Mouse (Mus musculus) lung, embryonic 15.5 days (tissue): Measurements from ENCODE around the gene Gins3. TPM values are rescaled to one million over a fixed set of nuclear protein-coding genes. Genes with fewer than 3 reads are reported as not detected.

Source experiments
- ATAC-seq: fragments of 200-750 bp; cut with Nextera tagmentation; 2 replicates; pipeline ENCODE4 v1.8.0; 2017; ENCODE audit warnings: moderate number of reproducible peaks, borderline replicate concordance; ENCODE audit not compliant: low FRiP score, low TSS enrichment; ENCODE audit errors: extremely low read depth
- H3K27ac ChIP-seq: fragments of 300-500 bp; sonication (generic); 2 replicates; pipeline ENCODE4 v1.5.1; 2015; ENCODE audit warnings: moderate library complexity, mild to moderate bottlenecking, inconsistent platforms
- H3K27me3 ChIP-seq: fragments of 300-500 bp; sonication (generic); 2 replicates; pipeline ENCODE4 v1.6.1; 2015; ENCODE audit warnings: inconsistent platforms
- H3K36me3 ChIP-seq: fragments of 300-500 bp; sonication (generic); 2 replicates; pipeline ENCODE4 v1.6.1; 2015; ENCODE audit warnings: inconsistent platforms
- H3K4me1 ChIP-seq: fragments of 300-500 bp; sonication (generic); 2 replicates; pipeline ENCODE4 v1.6.1; 2015; ENCODE audit warnings: inconsistent platforms
- H3K4me2 ChIP-seq: fragments of 300-500 bp; sonication (generic); 2 replicates; pipeline ENCODE4 v1.6.1; 2015; ENCODE audit warnings: inconsistent platforms, mild to moderate bottlenecking, moderate library complexity
- H3K4me3 ChIP-seq: fragments of 300-500 bp; sonication (generic); 2 replicates; pipeline ENCODE4 v1.5.1; 2015; ENCODE audit warnings: mild to moderate bottlenecking, inconsistent platforms
- H3K9ac ChIP-seq: fragments of 300-500 bp; sonication (generic); 2 replicates; pipeline ENCODE4 v1.6.1; 2015; ENCODE audit warnings: inconsistent platforms
- H3K9me3 ChIP-seq: fragments of 300-500 bp; sonication (generic); 2 replicates; pipeline ENCODE4 v1.6.1; 2016; ENCODE audit warnings: inconsistent platforms
- WGBS: fragments of 180-500 bp; shearing (Covaris S2); methylation state at CpG from one replicate; pipeline ENCODE4 v1.1.7; 2015; 5-methylcytosine and 5-hydroxymethylcytosine counted together
- polyA plus RNA-seq: library from polyadenylated mRNA; unstranded; fragments of >200 nt; fragmentation: Nextera tagmentation; extraction: Ambion mirVana; gene quantifications from 2 replicates; pipeline ENCODE4 v1.2.1, GENCODE M21; 2015

Gene Gins3
- 23.6 and 25.3 TPM in 2 replicates for polyA plus RNA-seq

GRCm38 (mm10) chr8:95633262-95634062, at the start of gene Gins3:
TSS of gene Gins3 (plus strand) at chr8:95633453.
- Histone ChIP-seq H3K36me3 (peaks cover 1% of the 10 kb centered on the region; the same call in 1 of the 2 replicates), H3K27me3 (no peaks in the 10 kb centered on the region), H3K4me2 (peak within 1 kb of the TSS; percentile 70), H3K27ac (peak within 1 kb of the TSS; percentile 57), H3K9me3 (no peaks in the 10 kb centered on the region), H3K4me3 (peak within 1 kb of the TSS; percentile 85), H3K9ac (peak within 1 kb of the TSS; percentile 77), H3K4me1 (peaks cover 9% of the 10 kb centered on the region)
- peak; percentile 90 for ATAC-seq
- WGBS, result 2% methylated on average over 52 of the region's 52 CpGs

GRCm38 (mm10) chr8:95587339-95587738, 45.9 kb upstream of the Gins3 start:
- Histone ChIP-seq H3K27ac (no peak overlapping the region), H3K36me3 (no peaks in the 10 kb centered on the region), H3K4me1 (no peaks in the 10 kb centered on the region), H3K27me3 (no peaks in the 10 kb centered on the region), H3K9ac (no peak overlapping the region), H3K4me3 (no peak overlapping the region), H3K4me2 (no peak overlapping the region), H3K9me3 (no peaks in the 10 kb centered on the region)
- 82% methylated on average over 1 of the region's 1 CpGs for WGBS
- ATAC-seq, result no peak

- H3K4me3 ChIP-seq, result no peak overlapping the region
- no peak overlapping the region for H3K27ac ChIP-seq
- 59% methylated on average over 10 of the region's 10 CpGs for WGBS
- no peaks in the 10 kb centered on the region for H3K27me3 ChIP-seq
- no peaks in the 10 kb centered on the region for H3K36me3 ChIP-seq
- no peaks in the 10 kb centered on the region for H3K9me3 ChIP-seq
- ATAC-seq, result no peak; the same call in 1 of the 2 replicates
- no peaks in the 10 kb centered on the region for H3K4me1 ChIP-seq
- no peak overlapping the region for H3K4me2 ChIP-seq
- H3K9ac ChIP-seq, result no peak overlapping the region
Observed at GRCm38 (mm10) chr8:95589282-95589681, 44.0 kb upstream of the Gins3 start.

GRCm38 (mm10) chr8:95590539-95590938, 42.7 kb upstream of the Gins3 start:
- no peaks in the 10 kb centered on the region for H3K9me3 ChIP-seq
- no peak overlapping the region for H3K27ac ChIP-seq
- no peak overlapping the region for H3K4me3 ChIP-seq
- ATAC-seq, result no peak
- H3K27me3 ChIP-seq, result no peaks in the 10 kb centered on the region
- no peaks in the 10 kb centered on the region for H3K36me3 ChIP-seq
- no peak overlapping the region for H3K4me2 ChIP-seq
- no peaks in the 10 kb centered on the region for H3K4me1 ChIP-seq
- H3K9ac ChIP-seq, result no peak overlapping the region
- WGBS, result 72% methylated on average over 4 of the region's 4 CpGs

GRCm38 (mm10) chr8:95592131-95592780, 41.0 kb upstream of the Gins3 start:
- Histone ChIP-seq H3K36me3 (no peaks in the 10 kb centered on the region), H3K9ac (no peak overlapping the region), H3K27ac (no peak overlapping the region), H3K9me3 (no peaks in the 10 kb centered on the region), H3K27me3 (no peaks in the 10 kb centered on the region), H3K4me3 (no peak overlapping the region), H3K4me1 (no peaks in the 10 kb centered on the region), H3K4me2 (no peak overlapping the region)
- WGBS, result 77% methylated on average over 12 of the region's 12 CpGs
- ATAC-seq, result no peak

GRCm38 (mm10) chr8:95593439-95594393, 39.5 kb upstream of the Gins3 start:
- H3K27ac ChIP-seq, result no peak overlapping the region
- no peak for ATAC-seq
- 83% methylated on average over 7 of the region's 7 CpGs for WGBS

GRCm38 (mm10) chr8:95595131-95595530, 38.1 kb upstream of the Gins3 start:
- ATAC-seq, result no peak
- H3K27me3 ChIP-seq, result no peaks in the 10 kb centered on the region
- no peak overlapping the region for H3K4me3 ChIP-seq
- H3K9me3 ChIP-seq, result no peaks in the 10 kb centered on the region
- no peaks in the 10 kb centered on the region for H3K4me1 ChIP-seq
- H3K4me2 ChIP-seq, result no peak overlapping the region
- 77% methylated on average over 14 of the region's 14 CpGs for WGBS
- no peaks in the 10 kb centered on the region for H3K36me3 ChIP-seq
- no peak overlapping the region for H3K9ac ChIP-seq
- H3K27ac ChIP-seq, result no peak overlapping the region

More at GRCm38 (mm10) chr8:95593439-95594393, 39.5 kb upstream of the Gins3 start:
- Histone ChIP-seq H3K4me1 (no peaks in the 10 kb centered on the region), H3K4me3 (no peak overlapping the region), H3K27me3 (no peaks in the 10 kb centered on the region), H3K9me3 (no peaks in the 10 kb centered on the region), H3K9ac (no peak overlapping the region), H3K4me2 (no peak overlapping the region), H3K36me3 (no peaks in the 10 kb centered on the region)

GRCm38 (mm10) chr8:95596841-95597241, 36.4 kb upstream of the Gins3 start:
- no peaks in the 10 kb centered on the region for H3K4me1 ChIP-seq
- H3K9me3 ChIP-seq, result no peaks in the 10 kb centered on the region
- no peaks in the 10 kb centered on the region for H3K27me3 ChIP-seq
- H3K27ac ChIP-seq, result no peak overlapping the region
- no peak for ATAC-seq
- no peaks in the 10 kb centered on the region for H3K36me3 ChIP-seq
- H3K9ac ChIP-seq, result no peak overlapping the region
- no peak overlapping the region for H3K4me2 ChIP-seq
- 20% methylated on average over 4 of the region's 4 CpGs for WGBS
- no peak overlapping the region for H3K4me3 ChIP-seq

GRCm38 (mm10) chr8:95599861-95600260, 33.4 kb upstream of the Gins3 start:
- Histone ChIP-seq H3K27me3 (no peaks in the 10 kb centered on the region), H3K36me3 (no peaks in the 10 kb centered on the region), H3K4me1 (no peaks in the 10 kb centered on the region), H3K4me3 (no peak overlapping the region), H3K4me2 (peak overlapping the region; percentile 21), H3K9me3 (no peaks in the 10 kb centered on the region), H3K27ac (no peak overlapping the region), H3K9ac (no peak overlapping the region)
- ATAC-seq, result no peak
- WGBS, result 6% methylated on average over 11 of the region's 11 CpGs

GRCm38 (mm10) chr8:95601306-95601705, 31.9 kb upstream of the Gins3 start:
- Histone ChIP-seq H3K27me3 (no peaks in the 10 kb centered on the region), H3K4me3 (no peak overlapping the region), H3K4me1 (no peaks in the 10 kb centered on the region), H3K27ac (no peak overlapping the region), H3K4me2 (no peak overlapping the region), H3K9me3 (no peaks in the 10 kb centered on the region), H3K9ac (no peak overlapping the region), H3K36me3 (no peaks in the 10 kb centered on the region)
- no peak for ATAC-seq
- WGBS, result 61% methylated on average over 15 of the region's 15 CpGs

GRCm38 (mm10) chr8:95602168-95602567, 31.1 kb upstream of the Gins3 start:
- H3K9me3 ChIP-seq, result no peaks in the 10 kb centered on the region
- no peak overlapping the region for H3K27ac ChIP-seq
- no peak overlapping the region for H3K9ac ChIP-seq
- no peaks in the 10 kb centered on the region for H3K27me3 ChIP-seq
- no peak overlapping the region for H3K4me2 ChIP-seq
- no peaks in the 10 kb centered on the region for H3K4me1 ChIP-seq
- H3K36me3 ChIP-seq, result no peaks in the 10 kb centered on the region
- ATAC-seq, result no peak
- no peak overlapping the region for H3K4me3 ChIP-seq
- 57% methylated on average over 2 of the region's 2 CpGs for WGBS
